Mouse (Mus musculus): ENCODE data around the gene Rasgef1a. TPM values are rescaled to one million over a fixed set of nuclear protein-coding genes. Genes with fewer than 3 reads are reported as not detected.

Gene Rasgef1a
- total RNA-seq, 1 experiment = 0.94 TPM

- TF ChIP-seq HCFC1 (IDR thresholded peaks at IDR 0.05; ENCODE audit: borderline replicate concordance, insufficient read depth, low read length) = no peak
- no peak for TF ChIP-seq ZNF384 (IDR thresholded peaks at IDR 0.05; ENCODE audit: low read depth, low read length)
- no peak for TF ChIP-seq MAFK (IDR thresholded peaks at IDR 0.05; ENCODE audit: insufficient read depth, low read depth, low read length)
- no peak for TF ChIP-seq ZC3H11A (IDR thresholded peaks at IDR 0.05; ENCODE audit: borderline replicate concordance, low read depth, low read length)
- TF ChIP-seq CHD2 (IDR thresholded peaks at IDR 0.05; ENCODE audit: low read depth, low read length) = no peak
- in situ Hi-C loops (cut with MboI; ENCODE audit: low sequenced_read_pairs in 2 of 2, unreplicated experiment in 2 of 2) = no loop called here
Measured at GRCm38 (mm10) chr6:117989209-117989608, 22.0 kb upstream of the Rasgef1a start.

DNA sequence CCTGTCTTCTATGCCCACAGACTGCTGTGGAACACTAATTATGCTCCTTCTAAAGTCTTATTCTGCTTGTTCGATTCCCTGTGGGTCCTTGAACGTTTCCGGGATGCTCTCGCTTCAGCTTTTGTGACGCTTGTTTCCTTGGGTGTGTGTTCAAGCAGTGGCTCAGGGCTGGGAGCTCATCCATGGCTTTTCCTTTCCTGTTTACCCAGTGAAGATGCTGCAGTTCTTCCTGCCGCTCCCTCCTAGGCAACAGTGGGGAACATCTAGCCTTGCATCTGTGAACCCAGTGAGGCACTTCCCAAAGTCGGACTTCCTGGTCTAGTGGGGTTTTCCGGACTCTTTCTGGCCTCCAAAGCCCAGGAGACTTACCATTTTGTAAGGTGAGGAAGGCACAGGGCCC is 20.6 kb upstream of the Rasgef1a start:
- in situ Hi-C loops (cut with MboI; ENCODE audit: low sequenced_read_pairs in 2 of 2, unreplicated experiment in 2 of 2) = no loop called here
- TF ChIP-seq ZNF384 (IDR thresholded peaks at IDR 0.05; ENCODE audit: low read depth, low read length) = no peak
- TF ChIP-seq MAFK (IDR thresholded peaks at IDR 0.05; ENCODE audit: insufficient read depth, low read depth, low read length) = no peak
- no peak for TF ChIP-seq CHD2 (IDR thresholded peaks at IDR 0.05; ENCODE audit: low read depth, low read length)
- no peak for TF ChIP-seq HCFC1 (IDR thresholded peaks at IDR 0.05; ENCODE audit: borderline replicate concordance, insufficient read depth, low read length)
- no peak for TF ChIP-seq ZC3H11A (IDR thresholded peaks at IDR 0.05; ENCODE audit: borderline replicate concordance, low read depth, low read length)
- no peak overlapping the region for H3K4me3 ChIP-seq (ENCODE audit: insufficient read depth in 1 of 2, low read depth in 1 of 2, low read length in 2 of 2, poor library complexity in 1 of 2, severe bottlenecking in 1 of 2)

More at GRCm38 (mm10) chr6:117989209-117989608, 22.0 kb upstream of the Rasgef1a start:
- Histone ChIP-seq H3K9me3 (ENCODE audit: control insufficient read depth, insufficient read depth, low read depth, low read length) (no peaks in the 10 kb centered on the region), H3K9ac (ENCODE audit: insufficient read depth, low read depth, low read length, poor library complexity, severe bottlenecking) (no peak overlapping the region), H3K36me3 (ENCODE audit: control insufficient read depth, insufficient read depth, low read length, poor library complexity, severe bottlenecking) (no peaks in the 10 kb centered on the region), H3K4me3 (ENCODE audit: insufficient read depth in 1 of 2, low read depth in 1 of 2, low read length in 2 of 2, poor library complexity in 1 of 2, severe bottlenecking in 1 of 2) (no peak overlapping the region), H3K4me1 (ENCODE audit: control insufficient read depth in 2 of 2, insufficient read depth in 2 of 2, low read length in 2 of 2, poor library complexity in 1 of 2) (no peaks in the 10 kb centered on the region), H3K27ac (ENCODE audit: insufficient read depth, low read depth, low read length, poor library complexity, severe bottlenecking) (no peak overlapping the region)
- no peak for DNase-seq (ENCODE audit: low read depth, low spot score)

DNA sequence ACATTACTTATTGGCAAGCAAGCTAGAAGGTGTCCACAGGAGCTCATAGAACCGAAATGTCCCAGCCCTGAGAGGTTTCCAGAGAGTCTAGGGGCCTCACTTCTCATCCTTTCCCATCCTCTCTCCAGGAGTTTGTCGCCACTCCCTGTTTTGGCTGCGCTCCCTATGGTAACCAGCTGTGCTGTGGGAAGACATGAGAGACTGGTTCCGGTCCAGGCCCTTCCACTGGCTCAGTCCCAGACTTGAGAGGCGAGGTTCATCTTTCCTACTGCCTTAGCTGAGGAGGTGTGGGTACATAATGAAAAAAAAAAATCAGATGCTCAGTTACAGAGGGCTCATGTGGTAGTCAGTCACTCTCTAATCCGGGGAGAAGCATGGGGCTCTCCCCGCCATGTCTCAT is 19.9 kb upstream of the Rasgef1a start:
- Histone ChIP-seq H3K9ac (ENCODE audit: insufficient read depth, low read depth, low read length, poor library complexity, severe bottlenecking) (no peak overlapping the region), H3K27ac (ENCODE audit: insufficient read depth, low read depth, low read length, poor library complexity, severe bottlenecking) (no peak overlapping the region), H3K4me1 (ENCODE audit: control insufficient read depth in 2 of 2, insufficient read depth in 2 of 2, low read length in 2 of 2, poor library complexity in 1 of 2) (no peaks in the 10 kb centered on the region), H3K36me3 (ENCODE audit: control insufficient read depth, insufficient read depth, low read length, poor library complexity, severe bottlenecking) (no peaks in the 10 kb centered on the region), H3K9me3 (ENCODE audit: control insufficient read depth, insufficient read depth, low read depth, low read length) (no peaks in the 10 kb centered on the region), H3K4me3 (ENCODE audit: insufficient read depth in 1 of 2, low read depth in 1 of 2, low read length in 2 of 2, poor library complexity in 1 of 2, severe bottlenecking in 1 of 2) (no peak overlapping the region)
- no peak for DNase-seq (ENCODE audit: low read depth, low spot score)
- TF ChIP-seq CHD2 (IDR thresholded peaks at IDR 0.05; ENCODE audit: low read depth, low read length) (no peak), ZC3H11A (IDR thresholded peaks at IDR 0.05; ENCODE audit: borderline replicate concordance, low read depth, low read length) (no peak), MAFK (IDR thresholded peaks at IDR 0.05; ENCODE audit: insufficient read depth, low read depth, low read length) (no peak), HCFC1 (IDR thresholded peaks at IDR 0.05; ENCODE audit: borderline replicate concordance, insufficient read depth, low read length) (no peak), ZNF384 (IDR thresholded peaks at IDR 0.05; ENCODE audit: low read depth, low read length) (no peak)
- in situ Hi-C loops (cut with MboI; ENCODE audit: low sequenced_read_pairs in 2 of 2, unreplicated experiment in 2 of 2) = no loop called here

More for the DNA sequence above, 20.6 kb upstream of the Rasgef1a start:
- DNase-seq (ENCODE audit: low read depth, low spot score) = no peak
- Histone ChIP-seq H3K9ac (ENCODE audit: insufficient read depth, low read depth, low read length, poor library complexity, severe bottlenecking) (no peak overlapping the region), H3K27ac (ENCODE audit: insufficient read depth, low read depth, low read length, poor library complexity, severe bottlenecking) (no peak overlapping the region), H3K4me1 (ENCODE audit: control insufficient read depth in 2 of 2, insufficient read depth in 2 of 2, low read length in 2 of 2, poor library complexity in 1 of 2) (no peaks in the 10 kb centered on the region), H3K9me3 (ENCODE audit: control insufficient read depth, insufficient read depth, low read depth, low read length) (no peaks in the 10 kb centered on the region), H3K36me3 (ENCODE audit: control insufficient read depth, insufficient read depth, low read length, poor library complexity, severe bottlenecking) (no peaks in the 10 kb centered on the region)

GRCm38 (mm10) chr6:117991928-117992327 is 19.3 kb upstream of the Rasgef1a start:
- Histone ChIP-seq H3K4me1 (ENCODE audit: control insufficient read depth in 2 of 2, insufficient read depth in 2 of 2, low read length in 2 of 2, poor library complexity in 1 of 2) (no peaks in the 10 kb centered on the region), H3K27ac (ENCODE audit: insufficient read depth, low read depth, low read length, poor library complexity, severe bottlenecking) (no peak overlapping the region), H3K9ac (ENCODE audit: insufficient read depth, low read depth, low read length, poor library complexity, severe bottlenecking) (no peak overlapping the region), H3K36me3 (ENCODE audit: control insufficient read depth, insufficient read depth, low read length, poor library complexity, severe bottlenecking) (no peaks in the 10 kb centered on the region), H3K4me3 (ENCODE audit: insufficient read depth in 1 of 2, low read depth in 1 of 2, low read length in 2 of 2, poor library complexity in 1 of 2, severe bottlenecking in 1 of 2) (no peak overlapping the region), H3K9me3 (ENCODE audit: control insufficient read depth, insufficient read depth, low read depth, low read length) (no peaks in the 10 kb centered on the region)
- in situ Hi-C loops (cut with MboI; ENCODE audit: low sequenced_read_pairs in 2 of 2, unreplicated experiment in 2 of 2) = no loop called here
- DNase-seq (ENCODE audit: low read depth, low spot score) = no peak
- TF ChIP-seq ZNF384 (IDR thresholded peaks at IDR 0.05; ENCODE audit: low read depth, low read length) (no peak), CHD2 (IDR thresholded peaks at IDR 0.05; ENCODE audit: low read depth, low read length) (no peak), MAFK (IDR thresholded peaks at IDR 0.05; ENCODE audit: insufficient read depth, low read depth, low read length) (no peak), ZC3H11A (IDR thresholded peaks at IDR 0.05; ENCODE audit: borderline replicate concordance, low read depth, low read length) (no peak), HCFC1 (IDR thresholded peaks at IDR 0.05; ENCODE audit: borderline replicate concordance, insufficient read depth, low read length) (no peak)

GRCm38 (mm10) chr6:117995168-117995567 is 16.1 kb upstream of the Rasgef1a start:
- no peak overlapping the region for H3K4me3 ChIP-seq (ENCODE audit: insufficient read depth in 1 of 2, low read depth in 1 of 2, low read length in 2 of 2, poor library complexity in 1 of 2, severe bottlenecking in 1 of 2)
- TF ChIP-seq MAFK (IDR thresholded peaks at IDR 0.05; ENCODE audit: insufficient read depth, low read depth, low read length) (no peak), HCFC1 (IDR thresholded peaks at IDR 0.05; ENCODE audit: borderline replicate concordance, insufficient read depth, low read length) (no peak), ZNF384 (IDR thresholded peaks at IDR 0.05; ENCODE audit: low read depth, low read length) (no peak), ZC3H11A (IDR thresholded peaks at IDR 0.05; ENCODE audit: borderline replicate concordance, low read depth, low read length) (no peak), CHD2 (IDR thresholded peaks at IDR 0.05; ENCODE audit: low read depth, low read length) (no peak)
- H3K27ac ChIP-seq (ENCODE audit: insufficient read depth, low read depth, low read length, poor library complexity, severe bottlenecking) = no peak overlapping the region
- in situ Hi-C loops (cut with MboI; ENCODE audit: low sequenced_read_pairs in 2 of 2, unreplicated experiment in 2 of 2) = no loop called here
- H3K9ac ChIP-seq (ENCODE audit: insufficient read depth, low read depth, low read length, poor library complexity, severe bottlenecking) = no peak overlapping the region
- no peaks in the 10 kb centered on the region for H3K9me3 ChIP-seq (ENCODE audit: control insufficient read depth, insufficient read depth, low read depth, low read length)
- no peaks in the 10 kb centered on the region; a peak in 1 of 4 replicates for H3K4me1 ChIP-seq (ENCODE audit: control insufficient read depth in 2 of 2, insufficient read depth in 2 of 2, low read length in 2 of 2, poor library complexity in 1 of 2)
- H3K36me3 ChIP-seq (ENCODE audit: control insufficient read depth, insufficient read depth, low read length, poor library complexity, severe bottlenecking) = no peaks in the 10 kb centered on the region
- DNase-seq (ENCODE audit: low read depth, low spot score) = no peak

All from ES-E14 (cell line).